Comparison of ENCODE assay signal across 21 mouse cellular contexts in the genomic region with DNA sequence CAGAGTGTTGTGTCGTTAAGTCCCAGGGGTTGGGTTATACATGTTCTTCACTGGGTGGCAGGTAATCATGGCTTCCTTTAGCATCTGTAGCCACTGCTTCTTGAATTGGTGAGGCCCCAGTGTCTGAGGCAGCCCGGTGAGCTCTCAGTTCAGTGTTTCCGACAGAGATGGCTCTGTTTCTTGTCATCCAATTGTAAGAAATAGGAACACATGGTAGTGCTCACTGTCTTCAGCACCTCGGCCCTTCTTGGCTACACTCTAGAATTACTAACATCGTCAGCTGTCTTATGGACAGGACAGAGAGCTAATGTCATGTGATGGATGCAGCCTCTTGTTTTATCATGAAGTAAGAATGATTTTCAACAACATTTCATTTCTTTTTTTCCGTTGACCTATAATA. TPM values are rescaled to one million over a fixed set of nuclear protein-coding genes. Genes with fewer than 3 reads are reported as not detected.
DNase-seq lines count a peak whose midpoint lies in the region; ATAC-seq and TF ChIP-seq lines count a peak whose summit lies in the region.
"Had no signal": no experiment of that assay in that cellular context is flagged by ENCODE, and none has a peak within 500 bp of the region (broad histone marks: within the 10 kb centered on the region; RNA-seq: fewer than 3 reads in every experiment).

No protein-coding gene starts in this region.

- DNase-seq in forebrain, postnatal 0 days: no peak
- DNase-seq in forebrain, embryonic 14.5 days (ENCODE audit: low spot score): no peak
- peak; percentile 2 for DNase-seq in thymus, postnatal 14 days
- DNase-seq in thymus, postnatal 36 days: no peak
- peak; percentile 25 for DNase-seq in induced T-regulatory cell, adult 2 months (ENCODE audit: low read depth)
- DNase-seq: adrenal gland, postnatal 14 days; cerebellum, adult 11-12 months; cerebellum, adult 9-10 months; cerebellum, postnatal 25 days; gastrocnemius, adult 2 months; gastrocnemius, postnatal 36 days; heart, adult 11 months; heart, postnatal 10 days; heart, postnatal 4 days had no signal

- no peaks in the 10 kb centered on the region for H3K27me3 ChIP-seq in forebrain, postnatal 0 days (ENCODE audit: insufficient read depth, low read length)
- no peaks in the 10 kb centered on the region for H3K27me3 ChIP-seq in forebrain, embryonic 14.5 days (replicated peaks; ENCODE audit: control insufficient read depth, insufficient read depth, low read length)
- 0 out of 2 replicates have a peak, but pooled peaks cover 4% of the 10 kb centered on the region for H3K27me3 ChIP-seq in intestine, embryonic 15.5 days (replicated peaks)

- ATAC-seq in forebrain, postnatal 0 days: no peak
- ATAC-seq in forebrain, embryonic 14.5 days: no peak
- no peak for ATAC-seq in intestine, embryonic 15.5 days
- ATAC-seq: activated CD4-positive, CD25-positive, alpha-beta regulatory T cell, adult 4 months; hindbrain, embryonic 16.5 days; Patski had no signal

- 0 out of 2 replicates have a peak overlapping the region, but pooled peaks have one; percentile 21 for H3K27ac ChIP-seq in forebrain, postnatal 0 days (ENCODE audit: low read depth, low read length)
- no peak overlapping the region for H3K27ac ChIP-seq in forebrain, embryonic 14.5 days (ENCODE audit: low read depth, low read length)
- no peak overlapping the region for H3K27ac ChIP-seq in intestine, embryonic 15.5 days
- H3K27ac ChIP-seq: embryonic facial prominence, embryonic 13.5 days; gastrocnemius, adult 2 months; hindbrain, embryonic 12.5 days had no signal

- WGBS in forebrain, postnatal 0 days: 69% methylated on average over 6 of the region's 6 CpGs
- 80% methylated on average over 6 of the region's 6 CpGs for WGBS in forebrain, embryonic 14.5 days
- 47% methylated on average over 6 of the region's 6 CpGs for WGBS in intestine, embryonic 15.5 days

- no peaks in the 10 kb centered on the region for H3K9me3 ChIP-seq in forebrain, postnatal 0 days (ENCODE audit: low read length)
- no peaks in the 10 kb centered on the region for H3K9me3 ChIP-seq in forebrain, embryonic 14.5 days (replicated peaks; ENCODE audit: control insufficient read depth, low read length)
- no peaks in the 10 kb centered on the region for H3K9me3 ChIP-seq in intestine, embryonic 15.5 days
- H3K9me3 ChIP-seq: embryonic facial prominence, embryonic 13.5 days; heart, embryonic 10.5 days; hindbrain, embryonic 12.5 days had no signal

- H3K4me3 ChIP-seq in forebrain, postnatal 0 days (ENCODE audit: low read depth, low read length): no peak overlapping the region
- no peak overlapping the region for H3K4me3 ChIP-seq in forebrain, embryonic 14.5 days (ENCODE audit: low read depth, low read length)
- no peak overlapping the region for H3K4me3 ChIP-seq in intestine, embryonic 15.5 days (replicated peaks)
- H3K4me3 ChIP-seq: embryonic facial prominence, embryonic 13.5 days; gastrocnemius, adult 2 months; heart, embryonic 10.5 days; hindbrain, embryonic 12.5 days had no signal

- H3K36me3 ChIP-seq in forebrain, postnatal 0 days (ENCODE audit: insufficient read depth): no peaks in the 10 kb centered on the region
- no peaks in the 10 kb centered on the region for H3K36me3 ChIP-seq in forebrain, embryonic 14.5 days (ENCODE audit: control insufficient read depth, insufficient read depth, low read length)
- H3K36me3 ChIP-seq in intestine, embryonic 15.5 days: no peaks in the 10 kb centered on the region
- H3K36me3 ChIP-seq: embryonic facial prominence, embryonic 13.5 days; heart, embryonic 10.5 days; hindbrain, embryonic 12.5 days had no signal

- no peak for TF ChIP-seq CTCF in forebrain, postnatal 0 days (IDR thresholded peaks at IDR 0.05; ENCODE audit: low read depth)

- H3K4me1 ChIP-seq in forebrain, postnatal 0 days (ENCODE audit: insufficient read depth): peaks cover 6% of the 10 kb centered on the region; the same call in 1 of the 2 replicates
- H3K4me1 ChIP-seq in forebrain, embryonic 14.5 days (ENCODE audit: control insufficient read depth, insufficient read depth, low read length): peaks cover 12% of the 10 kb centered on the region
- no peaks in the 10 kb centered on the region for H3K4me1 ChIP-seq in intestine, embryonic 15.5 days (replicated peaks)

- no peak overlapping the region for H3K4me2 ChIP-seq in forebrain, postnatal 0 days (ENCODE audit: low read depth)
- H3K4me2 ChIP-seq in forebrain, embryonic 14.5 days (ENCODE audit: low read length): no peak overlapping the region
- no peak overlapping the region for H3K4me2 ChIP-seq in intestine, embryonic 15.5 days (replicated peaks)
- H3K4me2 ChIP-seq: embryonic facial prominence, embryonic 13.5 days; hindbrain, embryonic 12.5 days had no signal

- no peak overlapping the region for H3K9ac ChIP-seq in forebrain, postnatal 0 days
- H3K9ac ChIP-seq in forebrain, embryonic 14.5 days (ENCODE audit: low read length): no peak overlapping the region
- no peak overlapping the region for H3K9ac ChIP-seq in intestine, embryonic 15.5 days
- H3K9ac ChIP-seq: embryonic facial prominence, embryonic 13.5 days; hindbrain, embryonic 12.5 days had no signal

RNA-seq across cellular contexts. Expression of gene Ppp1r16b, which starts 10.0 kb away (rescaled TPM):
- 25.2 and 27.2 TPM in 2 replicates for total RNA-seq in forebrain, postnatal 0 days (2014; rRNA removed)
- polyA plus RNA-seq in forebrain, postnatal 0 days (2015; fragmentation: Nextera tagmentation; extraction: Ambion mirVana): 23.1 and 28.4 TPM in 2 replicates
- 12.4 and 18.4 TPM in 2 replicates for polyA plus RNA-seq in forebrain, embryonic 14.5 days (2014; fragmentation: Nextera tagmentation; extraction: Ambion mirVana)
- polyA plus RNA-seq in intestine, embryonic 15.5 days (2015; fragmentation: Nextera tagmentation; extraction: Ambion mirVana): 4.1 and 4.2 TPM in 2 replicates

RNA-seq across cellular contexts. Expression of gene Actr5, which starts 50.5 kb away (rescaled TPM):
- total RNA-seq in forebrain, postnatal 0 days (2014; rRNA removed): 16.5 and 30.8 TPM in 2 replicates
- 8.0 and 8.2 TPM in 2 replicates for polyA plus RNA-seq in forebrain, postnatal 0 days (2015; fragmentation: Nextera tagmentation; extraction: Ambion mirVana)
- polyA plus RNA-seq in forebrain, embryonic 14.5 days (2014; fragmentation: Nextera tagmentation; extraction: Ambion mirVana): 10.4 and 12.8 TPM in 2 replicates
- 9.3 and 9.4 TPM in 2 replicates for polyA plus RNA-seq in intestine, embryonic 15.5 days (2015; fragmentation: Nextera tagmentation; extraction: Ambion mirVana)

Comparison
In these comparisons a context has a peak if more than half of its experiments do, and no peak if none do; other contexts are left out.
1. DNase-seq: peak in thymus, postnatal 14 days (single experiment) and induced T-regulatory cell, adult 2 months (single experiment); none in forebrain, postnatal 0 days (single experiment), forebrain, embryonic 14.5 days (single experiment) and thymus, postnatal 36 days (0 of 2).